Mouse (Mus musculus): Measurements from ENCODE around the gene Pgbd5. TPM values are rescaled to one million over a fixed set of nuclear protein-coding genes. Genes with fewer than 3 reads are reported as not detected.

The Pgbd5 gene
- total RNA-seq, 4 experiments from 2014 or later, result 0.41 to 0.66 (median 0.59) TPM

DNA sequence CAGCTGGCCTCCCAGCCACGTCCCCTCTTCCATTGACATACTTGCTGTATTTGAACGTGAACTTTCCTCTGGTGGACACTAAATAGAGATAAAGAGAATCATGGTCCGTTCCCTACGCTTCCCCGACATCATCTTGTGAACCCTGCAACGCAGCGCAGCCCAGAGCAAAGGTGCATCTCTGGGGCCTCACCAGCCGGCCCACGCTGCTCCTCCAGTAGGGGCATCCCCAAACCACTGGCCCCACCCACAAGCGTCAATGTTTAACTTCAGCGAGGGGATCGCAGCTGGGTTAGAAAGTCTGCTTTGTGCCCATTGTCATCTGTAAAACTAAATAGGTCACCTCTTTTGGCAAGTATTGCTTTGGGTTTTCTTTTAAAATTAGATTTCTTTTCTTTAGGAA lies 95.5 kb downstream of the Pgbd5 start:
- no peak for DNase-seq (ENCODE audit: low spot score)

GRCm38 (mm10) chr8:124343151-124343550 lies 96.3 kb downstream of the Pgbd5 start:
- DNase-seq (ENCODE audit: low spot score), result no peak

DNA sequence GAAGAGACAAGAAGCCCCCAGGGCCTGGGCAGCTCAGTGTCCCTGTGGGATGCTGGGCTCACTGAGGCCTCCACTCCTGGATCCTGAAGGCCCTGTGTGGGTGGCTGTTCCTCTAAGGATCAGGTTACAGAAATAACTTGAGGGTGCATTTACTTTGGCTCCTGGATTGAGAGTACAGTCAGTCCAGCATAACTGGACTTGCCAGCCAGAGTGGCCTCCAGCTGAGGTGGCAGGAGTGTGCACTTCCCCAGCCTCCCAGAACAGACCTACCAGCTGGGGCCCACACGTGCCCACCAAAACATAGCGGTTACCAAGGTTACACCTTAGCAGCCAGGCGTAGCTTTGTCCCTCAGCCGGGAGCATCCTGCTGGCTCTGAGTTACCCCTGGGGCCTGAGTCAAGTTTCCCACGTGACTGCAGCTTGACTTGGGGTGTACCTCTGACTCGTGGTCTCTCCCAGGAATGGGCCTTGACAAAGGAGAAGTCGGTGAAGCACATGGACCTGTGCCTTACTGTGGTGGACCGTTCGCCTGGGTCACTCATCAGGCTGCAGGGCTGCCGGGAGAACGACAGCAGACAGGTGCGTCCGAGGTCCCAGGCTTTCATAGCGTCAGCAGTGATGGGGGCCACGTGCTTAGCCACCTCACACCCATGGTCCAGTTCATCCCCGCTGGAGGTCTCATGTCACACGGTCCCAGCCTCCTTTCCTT lies 98.9 kb downstream of the Pgbd5 start:
- no peak for DNase-seq (ENCODE audit: low spot score)

DNA sequence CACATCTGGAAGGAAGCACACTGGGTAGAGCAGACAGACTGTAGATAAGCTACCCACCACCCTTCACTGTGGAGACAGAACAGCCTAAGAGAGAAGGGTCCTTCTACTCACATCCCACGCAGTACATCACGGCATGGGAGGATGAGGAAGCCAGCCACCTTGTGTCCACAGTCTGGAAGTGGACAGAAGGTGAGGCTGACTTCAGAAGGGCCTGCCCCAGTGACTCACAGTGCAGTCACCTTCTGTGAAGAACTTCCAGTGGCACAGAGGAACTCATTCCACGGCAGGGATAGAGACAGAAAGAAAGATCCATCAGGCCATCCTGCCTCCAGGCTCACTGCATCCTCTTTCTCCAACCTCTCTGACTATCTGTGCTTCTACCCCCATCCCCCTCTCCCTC lies 99.7 kb downstream of the Pgbd5 start:
- DNase-seq (ENCODE audit: low spot score), result no peak

GRCm38 (mm10) chr8:124336302-124336701 lies 103.2 kb downstream of the Pgbd5 start:
- DNase-seq (ENCODE audit: low spot score), result no peak

- DNase-seq (ENCODE audit: low spot score), result no peak
Observed at GRCm38 (mm10) chr8:124331706-124332105, 107.8 kb downstream of the Pgbd5 start.

- DNase-seq (ENCODE audit: low spot score), result no peak
Observed at GRCm38 (mm10) chr8:124331094-124331493, 108.4 kb downstream of the Pgbd5 start.

DNA sequence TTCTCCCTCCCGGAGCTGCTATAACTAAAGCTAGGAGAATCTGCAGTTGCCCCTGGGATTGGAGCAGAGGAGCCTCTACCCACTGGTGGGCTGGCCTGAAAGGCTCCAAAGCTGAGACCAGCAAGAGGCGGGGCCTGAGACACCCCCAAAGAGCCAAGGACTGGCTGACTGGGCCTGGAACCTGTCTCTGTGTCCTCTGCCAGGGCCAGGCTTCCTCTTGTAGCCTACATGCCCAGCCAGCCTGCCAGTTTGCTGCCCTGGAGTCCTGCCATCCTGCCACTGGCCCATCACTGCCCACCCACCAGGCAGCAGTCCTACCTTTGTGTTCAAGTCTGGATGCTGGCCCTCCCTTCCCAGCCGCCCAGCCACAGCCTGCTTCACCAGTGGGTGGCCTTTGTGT lies 109.0 kb downstream of the Pgbd5 start:
- no peak for DNase-seq (ENCODE audit: low spot score)

- no peak for DNase-seq (ENCODE audit: low spot score)
Observed at GRCm38 (mm10) chr8:124329690-124330089, 109.8 kb downstream of the Pgbd5 start.

GRCm38 (mm10) chr8:124328259-124328658 lies 111.2 kb downstream of the Pgbd5 start:
- DNase-seq (ENCODE audit: low spot score), result no peak

- no peak for DNase-seq (ENCODE audit: low spot score)
Observed at GRCm38 (mm10) chr8:124323356-124323755, 116.1 kb downstream of the Pgbd5 start.

GRCm38 (mm10) chr8:124321227-124321840 lies 118.1 kb downstream of the Pgbd5 start:
- no peak for DNase-seq (ENCODE audit: low spot score)

DNA sequence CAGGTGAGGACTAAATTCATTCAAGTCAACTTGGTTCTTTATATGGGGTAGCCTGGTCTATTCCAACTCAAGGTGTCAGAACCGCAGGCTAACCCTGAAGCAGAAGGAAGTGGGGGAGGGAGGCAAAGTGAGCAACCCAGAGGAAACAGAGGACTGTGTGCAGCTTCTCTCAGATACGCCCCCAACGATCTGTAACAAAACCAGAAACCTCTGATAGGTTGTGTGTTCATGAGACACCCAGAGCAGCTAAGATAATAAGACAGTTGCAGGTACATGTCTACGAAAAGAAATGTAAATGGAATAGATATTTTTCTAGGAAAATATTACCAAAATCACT lies 120.2 kb downstream of the Pgbd5 start:
- DNase-seq (ENCODE audit: low spot score), result no peak

Other genes starting within 250 kb of the Pgbd5 start
- 10 to 100 TPM; 32.0 to 40.3 (median 33.8) TPM for gene Galnt2, start 208.3 kb downstream of the Pgbd5 start, total RNA-seq (2022)
- gene Cog2, start 81.1 kb upstream of the Pgbd5 start, total RNA-seq (2022), result 10 to 100 TPM; 21.6 to 26.9 (median 25.4) TPM
- gene Agt, start 130.0 kb upstream of the Pgbd5 start, total RNA-seq (2022), result 1 to 10 TPM; 4.7 to 6.6 (median 6.0) TPM
- not detected for gene Capn9, start 136.5 kb upstream of the Pgbd5 start, total RNA-seq (2022)
- gene 2310022B05Rik, start 223.7 kb upstream of the Pgbd5 start, total RNA-seq (2022), result 10 to 100 TPM; 42.8 to 61.1 (median 50.7) TPM